Mouse (Mus musculus): Measurements from ENCODE around the gene Fank1. TPM values are rescaled to one million over a fixed set of nuclear protein-coding genes. Genes with fewer than 3 reads are reported as not detected.

Fank1 gene
- total and polyA plus RNA-seq, 3 experiments = 0.10 TPM; not detected in 2

GRCm38 (mm10) chr7:133775179-133775578, 1.5 kb upstream of the Fank1 start:
- Histone ChIP-seq H3K9ac (ENCODE audit: low read depth, low read length) (no peak overlapping the region), H3K4me3 (no peak overlapping the region; the same call in 1 of the 2 replicates), H3K27me3 (ENCODE audit: control insufficient read depth, insufficient read depth, low read length) (no peaks in the 10 kb centered on the region), H3K27ac (peak overlapping the region; percentile 16; the same call in 1 of the 2 replicates), H3K36me3 (ENCODE audit: control insufficient read depth, insufficient read depth, low read length) (peaks cover 15% of the 10 kb centered on the region; the same call in 1 of the 2 replicates), H3K4me1 (ENCODE audit: control insufficient read depth, insufficient read depth, low read length) (peaks cover 6% of the 10 kb centered on the region), H3K79me2 (replicated peaks; ENCODE audit: control insufficient read depth, insufficient read depth, low read length) (peaks cover 6% of the 10 kb centered on the region; the same call in 1 of the 2 replicates)
- intact Hi-C loops (cut with DNase I) = no loop called here
- DNase-seq = no peak
- WGBS = 31% methylated on average over 5 of the region's 5 CpGs
- no peak for TF ChIP-seq CTCF (IDR thresholded peaks at IDR 0.05)
- no peak for TF ChIP-seq POLR2A (IDR thresholded peaks at IDR 0.05; ENCODE audit: insufficient read depth, low read depth, low read length)
- TF ChIP-seq EP300 (IDR thresholded peaks at IDR 0.05; ENCODE audit: insufficient read depth, low read depth, low read length) = no peak

GRCm38 (mm10) chr7:133775796-133776625, 650 bp upstream of the Fank1 start:
- TF ChIP-seq CTCF (IDR thresholded peaks at IDR 0.05) = no peak
- TF ChIP-seq EP300 (IDR thresholded peaks at IDR 0.05; ENCODE audit: insufficient read depth, low read depth, low read length) = no peak
- TF ChIP-seq POLR2A (IDR thresholded peaks at IDR 0.05; ENCODE audit: insufficient read depth, low read depth, low read length) = no peak
- intact Hi-C loops (cut with DNase I) = no loop called here
- Histone ChIP-seq H3K79me2 (replicated peaks; ENCODE audit: control insufficient read depth, insufficient read depth, low read length) (peaks cover 6% of the 10 kb centered on the region; the same call in 1 of the 2 replicates), H3K9ac (ENCODE audit: low read depth, low read length) (peak overlapping the region; percentile 90), H3K27ac (peak overlapping the region; percentile 92), H3K4me3 (peak overlapping the region; percentile 96), H3K36me3 (ENCODE audit: control insufficient read depth, insufficient read depth, low read length) (peaks cover 15% of the 10 kb centered on the region; the same call in 1 of the 2 replicates), H3K27me3 (ENCODE audit: control insufficient read depth, insufficient read depth, low read length) (no peaks in the 10 kb centered on the region), H3K4me1 (ENCODE audit: control insufficient read depth, insufficient read depth, low read length) (peaks cover 6% of the 10 kb centered on the region)
- no peak for DNase-seq
- 2% methylated on average over 38 of the region's 38 CpGs for WGBS

- Histone ChIP-seq H3K4me3 (no peak overlapping the region), H3K9ac (ENCODE audit: low read depth, low read length) (no peak overlapping the region), H3K4me1 (ENCODE audit: control insufficient read depth, insufficient read depth, low read length) (peaks cover 1% of the 10 kb centered on the region; the same call in 1 of the 2 replicates), H3K79me2 (replicated peaks; ENCODE audit: control insufficient read depth, insufficient read depth, low read length) (no peaks in the 10 kb centered on the region), H3K27ac (no peak overlapping the region), H3K27me3 (ENCODE audit: control insufficient read depth, insufficient read depth, low read length) (no peaks in the 10 kb centered on the region), H3K36me3 (ENCODE audit: control insufficient read depth, insufficient read depth, low read length) (no peaks in the 10 kb centered on the region)
- no peak for DNase-seq
- WGBS = 53% methylated on average over 6 of the region's 6 CpGs
- intact Hi-C loops (cut with DNase I) = no loop called here
- no peak for TF ChIP-seq CTCF (IDR thresholded peaks at IDR 0.05)
- no peak for TF ChIP-seq POLR2A (IDR thresholded peaks at IDR 0.05; ENCODE audit: insufficient read depth, low read depth, low read length)
- no peak for TF ChIP-seq EP300 (IDR thresholded peaks at IDR 0.05; ENCODE audit: insufficient read depth, low read depth, low read length)
Observed at GRCm38 (mm10) chr7:133781583-133781982, 4.9 kb downstream of the Fank1 start.

GRCm38 (mm10) chr7:133781991-133782390, 5.3 kb downstream of the Fank1 start:
- Histone ChIP-seq H3K27ac (no peak overlapping the region; the same call in 1 of the 2 replicates), H3K36me3 (ENCODE audit: control insufficient read depth, insufficient read depth, low read length) (no peaks in the 10 kb centered on the region), H3K4me1 (ENCODE audit: control insufficient read depth, insufficient read depth, low read length) (peaks cover 1% of the 10 kb centered on the region; the same call in 1 of the 2 replicates), H3K9ac (ENCODE audit: low read depth, low read length) (no peak overlapping the region), H3K4me3 (no peak overlapping the region), H3K27me3 (ENCODE audit: control insufficient read depth, insufficient read depth, low read length) (no peaks in the 10 kb centered on the region), H3K79me2 (replicated peaks; ENCODE audit: control insufficient read depth, insufficient read depth, low read length) (no peaks in the 10 kb centered on the region)
- DNase-seq = no peak
- intact Hi-C loops (cut with DNase I) = loop anchor here (2.0 kb wide), 2 partner anchors 73 to 113 kb away; partner anchors contain the start of gene Bccip
- WGBS = 54% methylated on average over 6 of the region's 6 CpGs
- TF ChIP-seq CTCF (IDR thresholded peaks at IDR 0.05) (no peak), EP300 (IDR thresholded peaks at IDR 0.05; ENCODE audit: insufficient read depth, low read depth, low read length) (no peak), POLR2A (IDR thresholded peaks at IDR 0.05; ENCODE audit: insufficient read depth, low read depth, low read length) (no peak)

GRCm38 (mm10) chr7:133782717-133783435, 6.2 kb downstream of the Fank1 start, which contains the start of gene Dhx32:
TSS of gene Dhx32 (minus strand) at chr7:133782726.
- H3K27me3 ChIP-seq (ENCODE audit: control insufficient read depth, insufficient read depth, low read length) = no peaks in the 10 kb centered on the region
- no peaks in the 10 kb centered on the region for H3K4me1 ChIP-seq (ENCODE audit: control insufficient read depth, insufficient read depth, low read length)
- 21% methylated on average over 18 of the region's 18 CpGs for WGBS
- TF ChIP-seq POLR2A (IDR thresholded peaks at IDR 0.05; ENCODE audit: insufficient read depth, low read depth, low read length) = peak; percentile 62
- peak; percentile 87 for TF ChIP-seq CTCF (IDR thresholded peaks at IDR 0.05)
- 0 out of 2 replicates have a peak, but pooled peaks have one; percentile 47 for TF ChIP-seq EP300 (IDR thresholded peaks at IDR 0.05; ENCODE audit: insufficient read depth, low read depth, low read length)
- intact Hi-C loops (cut with DNase I) = loop anchor here (2.0 kb wide), 2 partner anchors 74 to 114 kb away; partner anchors contain the start of gene Bccip
- H3K27ac ChIP-seq = peak within 1 kb of the TSS; percentile 3; the same call in 1 of the 2 replicates
- no peaks in the 10 kb centered on the region for H3K79me2 ChIP-seq (replicated peaks; ENCODE audit: control insufficient read depth, insufficient read depth, low read length)
- no peaks in the 10 kb centered on the region for H3K36me3 ChIP-seq (ENCODE audit: control insufficient read depth, insufficient read depth, low read length)
- H3K4me3 ChIP-seq = peak within 1 kb of the TSS; percentile 9; the same call in 1 of the 2 replicates
- peak within 1 kb of the TSS; percentile 3; the same call in 1 of the 2 replicates for H3K9ac ChIP-seq (ENCODE audit: low read depth, low read length)
- peak; percentile 72 to 77 for DNase-seq
